Mouse (Mus musculus) G1E (cell line): Measurements from ENCODE around the gene Mylk4. TPM values are rescaled to one million over a fixed set of nuclear protein-coding genes. Genes with fewer than 3 reads are reported as not detected.

Source experiments
- ATAC-seq: 2 replicates; pipeline ENCODE4 v1.8.0; 2016; ENCODE audit warnings: mild to moderate bottlenecking; ENCODE audit not compliant: insufficient number of reproducible peaks, poor library complexity, low FRiP score, severe bottlenecking; ENCODE audit errors: extremely low read depth
- DNase-seq: peaks from one replicate; pipeline ENCODE4 v3.0.0; 2012; ENCODE audit warnings: low spot score
- H3K27me3 ChIP-seq: 2 replicates; pipeline ENCODE4 v1.6.1; 2012; ENCODE audit warnings: mild to moderate bottlenecking, low read length, inconsistent platforms; ENCODE audit not compliant: insufficient read depth
- H3K36me3 ChIP-seq: replicated peaks from 2 replicates; pipeline ENCODE3; 2012; ENCODE audit warnings: mild to moderate bottlenecking, inconsistent platforms
- H3K4me1 ChIP-seq: 2 replicates; pipeline ENCODE4 v1.6.1; 2012; ENCODE audit warnings: low read depth, low read length, inconsistent platforms, mixed read lengths; ENCODE audit not compliant: insufficient read depth
- H3K4me3 ChIP-seq: 2 replicates; pipeline ENCODE4 v1.5.1; 2012; ENCODE audit warnings: low read depth, mild to moderate bottlenecking, inconsistent platforms, low read length, moderate library complexity, mixed read lengths
- H3K9me3 ChIP-seq: replicated peaks from 2 replicates; pipeline ENCODE4 v1.6.1; 2012; ENCODE audit warnings: inconsistent platforms
- CTCF ChIP-seq: IDR thresholded peaks from 2 replicates; pipeline ENCODE4 v1.5.1; 2012; ENCODE audit warnings: low read depth, low read length, inconsistent platforms, mixed read lengths
- GATA1 ChIP-seq: IDR thresholded peaks from 2 replicates; pipeline ENCODE4 v1.6.1; 2012; ENCODE audit warnings: borderline replicate concordance, low read length, inconsistent platforms, mixed read lengths
- GATA2 ChIP-seq: IDR thresholded peaks from 2 replicates; pipeline ENCODE4 v1.6.1; 2012; ENCODE audit warnings: low read depth, low read length, inconsistent platforms, borderline replicate concordance
- POLR2AphosphoS5 ChIP-seq: IDR thresholded peaks from 2 replicates; pipeline ENCODE4 v1.6.1; 2012; ENCODE audit warnings: low read depth, low read length, inconsistent platforms; ENCODE audit not compliant: insufficient replicate concordance
- TAL1 ChIP-seq: conservative IDR thresholded peaks from 2 replicates; pipeline ENCODE4 v1.6.1; 2012; ENCODE audit warnings: low read depth, low read length, inconsistent platforms, mixed read lengths
- polyA plus RNA-seq: library from polyadenylated mRNA; stranded (reverse); fragments of >175 nt; gene quantifications from 2 replicates; pipeline ENCODE4 v1.2.3, GENCODE M21; 2012
- total RNA-seq, 2 experiments: library from RNA; stranded (forward) in 1 of 2; stranded (reverse) in 1 of 2; fragments of 200-1000 nt in 1 of 2; fragments of >200 nt in 1 of 2; fragmentation: Nextera tagmentation in 1 of 2; gene quantifications; 2 replicates each; pipeline ENCODE4 v1.2.3; 2014 to 2017

Gene Mylk4
- total and polyA plus RNA-seq, 3 experiments: 0.05 TPM; not detected in 2

DNA sequence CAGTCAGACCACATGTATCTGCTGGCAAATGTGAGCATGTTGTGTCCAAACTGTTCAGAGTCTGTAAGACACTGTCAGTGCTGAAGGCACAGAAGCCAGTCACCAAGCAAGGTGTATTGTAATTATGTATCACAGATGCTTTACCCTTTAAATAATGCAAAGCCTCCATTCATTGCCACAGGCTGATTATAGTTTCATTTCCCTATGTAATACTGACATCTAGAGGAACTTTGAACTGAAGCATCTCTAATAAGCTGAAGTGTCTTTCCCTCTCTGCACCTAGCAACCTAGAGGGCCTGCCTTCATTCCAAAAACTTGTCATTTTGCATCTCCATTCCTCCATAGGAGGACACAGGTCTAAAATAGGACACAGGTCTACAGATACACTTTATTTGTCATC lies 52.5 kb downstream of the Mylk4 start:
- no peak for TF ChIP-seq GATA1
- TF ChIP-seq TAL1: no peak
- TF ChIP-seq CTCF: no peak
- no peak for TF ChIP-seq POLR2AphosphoS5
- TF ChIP-seq GATA2: no peak
- no peaks in the 10 kb centered on the region for H3K36me3 ChIP-seq
- ATAC-seq (no peak), DNase-seq (no peak)
- no peaks in the 10 kb centered on the region for H3K4me1 ChIP-seq
- H3K27me3 ChIP-seq: peaks cover 3% of the 10 kb centered on the region; the same call in 1 of the 2 replicates
- no peaks in the 10 kb centered on the region for H3K9me3 ChIP-seq
- no peak overlapping the region for H3K4me3 ChIP-seq

DNA sequence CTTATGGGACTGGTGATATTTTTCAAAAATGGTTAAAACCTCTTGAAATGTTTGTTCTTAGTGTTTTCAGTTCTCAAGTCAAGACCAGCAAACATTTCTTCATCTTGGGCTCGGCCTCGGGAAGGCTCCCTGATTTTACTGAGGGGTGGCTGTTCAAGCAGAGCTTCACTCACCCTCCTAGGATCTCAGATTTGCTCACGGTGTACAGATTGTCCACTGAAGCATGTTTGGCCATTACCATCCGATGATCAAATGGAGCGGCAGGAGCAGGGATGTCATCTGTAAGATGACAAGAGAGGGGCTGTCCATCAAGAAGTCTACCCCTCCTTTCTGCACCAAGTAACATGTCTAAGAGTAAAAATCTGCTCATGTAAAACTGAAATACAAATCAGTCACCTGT lies 59.1 kb downstream of the Mylk4 start:
- no peak for ATAC-seq
- no peaks in the 10 kb centered on the region for H3K27me3 ChIP-seq
- no peak for TF ChIP-seq TAL1
- TF ChIP-seq GATA2: no peak
- TF ChIP-seq GATA1: no peak
- no peak for TF ChIP-seq CTCF
- TF ChIP-seq POLR2AphosphoS5: no peak
- H3K36me3 ChIP-seq: no peaks in the 10 kb centered on the region
- H3K4me3 ChIP-seq: no peak overlapping the region
- no peaks in the 10 kb centered on the region for H3K4me1 ChIP-seq
- DNase-seq: no peak
- no peaks in the 10 kb centered on the region for H3K9me3 ChIP-seq

- H3K9me3 ChIP-seq: no peaks in the 10 kb centered on the region
- H3K36me3 ChIP-seq: no peaks in the 10 kb centered on the region
- ATAC-seq (no peak), DNase-seq (no peak)
- H3K4me3 ChIP-seq: no peak overlapping the region
- H3K4me1 ChIP-seq: no peaks in the 10 kb centered on the region
- H3K27me3 ChIP-seq: no peaks in the 10 kb centered on the region
- TF ChIP-seq GATA2: no peak
- no peak for TF ChIP-seq TAL1
- TF ChIP-seq GATA1: no peak
- TF ChIP-seq POLR2AphosphoS5: no peak
- no peak for TF ChIP-seq CTCF
Measured at GRCm38 (mm10) chr13:32721717-32722116, 62.0 kb downstream of the Mylk4 start.

GRCm38 (mm10) chr13:32719284-32719683 lies 64.5 kb downstream of the Mylk4 start:
- Histone ChIP-seq H3K4me3 (no peak overlapping the region), H3K36me3 (no peaks in the 10 kb centered on the region), H3K27me3 (no peaks in the 10 kb centered on the region), H3K4me1 (no peaks in the 10 kb centered on the region), H3K9me3 (no peaks in the 10 kb centered on the region)
- no peak for DNase-seq
- no peak for ATAC-seq
- no peak for TF ChIP-seq GATA1
- no peak for TF ChIP-seq CTCF
- no peak for TF ChIP-seq GATA2
- no peak for TF ChIP-seq TAL1
- no peak for TF ChIP-seq POLR2AphosphoS5

GRCm38 (mm10) chr13:32717709-32718108 lies 66.0 kb downstream of the Mylk4 start:
- H3K4me1 ChIP-seq: no peaks in the 10 kb centered on the region
- no peak for ATAC-seq
- no peak overlapping the region for H3K4me3 ChIP-seq
- no peaks in the 10 kb centered on the region for H3K9me3 ChIP-seq
- TF ChIP-seq CTCF: no peak
- no peak for TF ChIP-seq GATA1
- no peak for TF ChIP-seq POLR2AphosphoS5
- TF ChIP-seq TAL1: no peak
- TF ChIP-seq GATA2: no peak
- no peak for DNase-seq
- no peaks in the 10 kb centered on the region for H3K27me3 ChIP-seq
- no peaks in the 10 kb centered on the region for H3K36me3 ChIP-seq

GRCm38 (mm10) chr13:32712568-32712967 lies 71.2 kb downstream of the Mylk4 start:
- ATAC-seq (no peak), DNase-seq (no peak)
- no peaks in the 10 kb centered on the region for H3K9me3 ChIP-seq
- H3K4me3 ChIP-seq: no peak overlapping the region
- H3K36me3 ChIP-seq: no peaks in the 10 kb centered on the region
- peaks cover 5% of the 10 kb centered on the region; the same call in 1 of the 2 replicates for H3K27me3 ChIP-seq
- H3K4me1 ChIP-seq: no peaks in the 10 kb centered on the region
- TF ChIP-seq GATA1: no peak
- no peak for TF ChIP-seq GATA2
- no peak for TF ChIP-seq TAL1
- no peak for TF ChIP-seq POLR2AphosphoS5
- TF ChIP-seq CTCF: no peak

DNA sequence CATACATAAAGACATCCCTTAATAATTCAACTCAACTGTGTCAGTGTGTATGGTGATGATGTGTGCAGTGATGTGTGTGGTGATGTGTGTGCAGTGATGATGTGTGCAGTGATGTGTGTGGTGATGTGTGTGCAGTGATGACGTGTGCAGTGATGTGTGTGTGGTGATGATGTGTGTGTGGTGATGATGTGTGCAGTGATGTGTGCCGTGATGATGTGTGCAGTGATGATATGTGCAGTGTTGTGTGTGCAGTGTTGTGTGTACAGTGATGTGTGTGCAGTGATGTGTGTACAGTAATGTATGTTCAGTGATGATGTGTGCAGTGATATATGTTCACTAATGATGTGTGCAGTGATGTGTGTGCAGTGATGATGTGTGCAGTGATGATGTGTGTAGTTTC lies 75.9 kb downstream of the Mylk4 start:
- Histone ChIP-seq H3K27me3 (peaks cover 16% of the 10 kb centered on the region; the same call in 1 of the 2 replicates), H3K4me3 (no peak overlapping the region), H3K9me3 (no peaks in the 10 kb centered on the region), H3K4me1 (no peaks in the 10 kb centered on the region), H3K36me3 (no peaks in the 10 kb centered on the region)
- DNase-seq (no peak), ATAC-seq (no peak)
- no peak for TF ChIP-seq GATA1
- peak; percentile 39; the same call in 1 of the 2 replicates for TF ChIP-seq POLR2AphosphoS5
